Mouse (Mus musculus): Measurements from ENCODE around the gene Fam155a.

Fam155a gene

GRCm38 (mm10) chr8:9274117-9274516 is 496.8 kb downstream of the Fam155a start:
- CTCF ChIA-PET: no interaction called here

GRCm38 (mm10) chr8:9264378-9264777 is 506.6 kb downstream of the Fam155a start:
- CTCF ChIA-PET: no interaction called here

- CTCF ChIA-PET: no interaction called here
These were observed 509.4 kb downstream of the Fam155a start for GRCm38 (mm10) chr8:9261527-9261926.

DNA sequence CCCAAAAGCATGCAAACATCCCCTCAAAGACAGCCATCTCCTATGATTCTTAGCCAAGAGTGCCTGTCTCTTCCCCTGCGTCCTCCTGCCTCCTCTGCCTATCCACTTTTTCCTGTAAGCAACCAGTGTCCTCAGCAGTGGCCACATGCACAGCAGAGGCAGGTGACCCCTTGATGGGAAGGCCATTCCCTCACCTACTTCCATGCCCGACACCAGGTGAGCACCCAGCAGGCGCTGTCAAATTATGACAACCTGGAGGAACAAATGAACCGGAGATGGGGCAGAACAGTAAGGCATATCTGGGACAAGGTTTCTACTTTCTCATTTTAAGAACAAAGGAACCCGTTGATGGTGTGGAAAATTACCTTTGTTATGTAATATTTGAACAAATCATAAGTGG is 515.6 kb downstream of the Fam155a start:
- CTCF ChIA-PET: no interaction called here

- CTCF ChIA-PET: no interaction called here
These were observed 518.0 kb downstream of the Fam155a start for GRCm38 (mm10) chr8:9252991-9253390.

GRCm38 (mm10) chr8:9248109-9248821 is 522.7 kb downstream of the Fam155a start:
- CTCF ChIA-PET: interaction anchor here (0.6 kb wide), 1 partner anchor 456 kb away, joined by 7 read pairs; no protein-coding TSS in a partner anchor

DNA sequence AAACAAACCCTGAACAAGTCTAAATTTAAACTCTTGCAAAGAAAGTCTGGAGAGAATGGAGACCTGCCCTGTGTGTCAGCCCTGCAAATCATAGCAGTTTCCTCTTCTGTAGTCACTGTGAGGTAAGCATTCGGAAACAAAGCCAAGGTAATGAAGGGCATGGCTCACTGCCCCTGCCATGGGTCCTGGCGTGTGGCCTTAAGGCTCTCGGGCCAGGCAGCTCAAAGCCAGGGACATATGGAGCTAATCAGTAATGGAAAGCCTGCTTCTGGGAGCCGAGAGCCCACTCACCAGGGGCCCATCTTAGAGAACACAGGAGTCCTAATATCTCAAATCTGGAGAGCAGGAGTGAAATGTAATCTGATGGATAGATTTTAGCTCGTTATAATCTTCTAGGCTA is 525.0 kb downstream of the Fam155a start:
- CTCF ChIA-PET: no interaction called here

- CTCF ChIA-PET: no interaction called here
These were observed 530.0 kb downstream of the Fam155a start for GRCm38 (mm10) chr8:9240996-9241395.

DNA sequence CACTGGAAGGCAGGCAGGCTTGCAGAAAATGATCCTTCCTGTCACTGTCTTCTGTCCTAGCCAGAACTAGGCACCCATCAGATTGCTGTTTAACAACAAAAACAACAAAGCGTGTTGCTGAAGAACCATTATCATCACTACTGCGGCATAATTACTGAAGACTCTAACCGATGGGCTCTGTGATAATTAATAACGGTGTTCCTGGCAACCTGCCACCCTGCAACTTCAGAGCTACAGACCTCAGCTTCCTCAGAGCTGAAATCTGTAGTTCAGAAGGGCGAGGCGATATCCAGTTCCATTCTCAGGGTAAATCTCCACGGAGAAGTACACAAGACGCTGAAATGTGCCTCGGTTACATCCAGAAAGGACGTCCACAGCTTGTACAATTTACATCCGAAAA is 531.2 kb downstream of the Fam155a start:
- CTCF ChIA-PET: no interaction called here

DNA sequence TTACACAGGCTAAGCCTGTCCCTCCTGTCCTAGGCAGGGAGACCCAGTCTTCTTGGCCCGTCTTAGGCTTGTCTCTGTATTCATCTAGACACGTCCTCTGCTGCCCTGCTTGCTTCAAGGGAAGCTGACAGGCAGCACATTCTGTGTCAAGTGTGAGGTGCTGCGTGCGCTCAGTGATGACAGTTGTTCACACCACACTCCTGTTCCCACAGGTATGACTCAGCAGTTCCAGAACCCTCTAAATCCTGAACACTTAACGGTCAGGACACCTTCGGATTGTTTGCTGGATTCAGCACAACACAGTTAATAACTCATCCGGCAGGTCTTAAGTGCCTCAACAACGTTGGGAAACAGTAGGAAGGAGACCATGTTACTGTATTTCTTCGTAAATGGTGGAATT is 532.0 kb downstream of the Fam155a start:
- CTCF ChIA-PET: no interaction called here

DNA sequence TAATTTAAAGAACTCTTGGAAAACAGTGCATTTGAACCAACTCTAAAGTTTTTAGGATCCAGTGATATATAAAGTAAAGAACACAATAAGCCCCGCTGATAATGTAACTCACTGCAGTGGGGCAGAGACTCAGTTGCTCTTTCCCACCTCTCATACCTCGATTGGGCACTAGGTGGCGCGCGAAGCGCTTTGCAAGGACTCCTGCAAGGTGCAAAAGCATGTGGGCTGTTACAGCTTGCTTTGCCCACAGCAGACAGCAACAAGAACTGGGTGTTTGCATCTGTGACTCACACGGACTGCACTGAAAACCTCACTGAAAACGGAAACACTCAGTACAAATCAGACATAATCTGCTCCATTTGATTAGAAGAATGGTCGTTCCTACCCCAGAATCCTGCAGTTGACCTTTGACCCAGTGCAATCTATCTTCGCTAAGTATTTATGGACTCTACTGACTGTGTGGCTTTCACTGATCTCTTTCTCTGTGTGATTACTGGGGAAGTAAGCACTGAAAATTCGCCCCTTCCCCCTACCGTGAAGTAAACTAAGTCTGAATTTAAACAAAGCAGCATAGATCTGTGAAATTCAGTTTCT is 537.5 kb downstream of the Fam155a start:
- CTCF ChIA-PET: no interaction called here

DNA sequence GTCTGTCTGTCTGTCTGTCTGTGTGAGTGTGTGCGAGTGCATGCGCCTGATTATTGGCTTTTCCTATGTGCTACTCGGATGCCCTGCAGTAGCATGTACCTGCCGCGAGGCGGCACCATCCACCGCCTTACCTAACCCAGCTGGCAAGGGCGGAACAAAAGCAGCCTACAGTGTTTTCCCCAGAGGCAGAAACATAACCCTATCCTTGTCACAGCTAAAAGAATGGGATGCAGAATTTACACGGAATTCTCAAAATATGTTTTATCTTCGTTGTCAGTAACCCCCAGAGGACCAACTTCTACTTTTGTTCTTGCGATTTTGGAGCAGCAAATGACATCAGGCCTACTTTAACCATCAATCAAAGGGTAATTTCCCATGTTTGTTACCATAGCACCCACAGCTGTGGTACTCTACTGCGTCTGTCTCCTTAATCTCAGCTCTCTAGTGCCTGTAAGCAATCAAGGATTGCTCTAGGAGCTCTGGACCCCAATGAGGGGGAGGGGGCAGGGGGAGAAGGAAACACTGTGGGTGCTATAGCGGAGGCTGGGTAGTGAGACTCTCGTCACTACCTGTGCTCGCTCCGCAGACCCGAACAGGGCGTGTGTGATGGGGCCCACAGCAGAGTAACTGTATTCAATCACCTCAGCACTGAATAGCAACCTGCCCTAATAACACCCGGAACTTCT is 543.0 kb downstream of the Fam155a start:
- CTCF ChIA-PET: no interaction called here

- CTCF ChIA-PET: no interaction called here
These were observed 544.2 kb downstream of the Fam155a start for GRCm38 (mm10) chr8:9226767-9227166.

DNA sequence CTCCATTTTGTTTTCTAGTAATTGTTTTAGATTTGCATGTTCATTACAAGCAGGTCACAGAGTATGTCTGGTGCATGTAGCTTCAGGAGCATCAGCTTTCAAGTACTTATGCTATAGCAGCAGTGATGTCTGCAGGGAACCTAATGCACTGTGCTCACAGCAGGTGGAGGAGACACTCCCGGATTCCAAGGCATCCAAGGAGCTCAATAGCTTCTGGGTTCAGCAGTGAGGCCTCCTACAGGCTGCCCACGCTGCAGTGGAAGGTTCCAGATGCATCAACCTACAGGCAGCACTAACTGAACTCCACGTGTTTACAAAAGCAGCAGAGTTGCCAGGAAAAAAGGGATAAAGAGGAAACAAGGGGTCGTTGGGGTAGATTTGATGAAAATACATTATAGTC is 559.2 kb downstream of the Fam155a start:
- CTCF ChIA-PET: no interaction called here

DNA sequence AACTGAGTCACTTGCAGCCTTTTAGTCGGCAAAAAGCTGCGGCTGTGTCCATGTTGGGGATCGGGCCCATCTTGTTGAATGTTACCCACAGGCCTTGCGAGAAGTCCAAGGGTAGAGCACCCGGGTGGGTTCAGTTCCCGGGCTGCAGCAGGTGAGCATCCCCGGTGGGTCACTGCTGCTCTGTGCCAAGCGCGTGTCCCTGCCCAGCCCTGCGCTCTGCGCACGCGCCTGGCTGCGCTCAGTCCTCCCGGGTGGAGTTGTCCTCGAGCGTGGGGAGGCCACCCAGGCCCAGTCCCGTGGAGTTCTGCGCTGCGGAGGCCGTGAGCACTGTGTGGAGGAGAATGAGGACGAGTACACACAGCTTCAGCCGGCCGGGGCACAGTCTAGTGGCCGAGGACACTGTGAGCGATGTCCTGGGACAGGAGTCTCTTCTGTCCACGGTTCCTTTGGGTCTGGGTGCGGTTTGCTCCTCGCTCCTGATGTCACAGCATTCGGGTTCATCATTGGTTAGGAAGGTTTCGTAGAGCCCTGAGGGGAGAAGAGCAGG is 563.4 kb downstream of the Fam155a start:
- CTCF ChIA-PET: no interaction called here

DNA sequence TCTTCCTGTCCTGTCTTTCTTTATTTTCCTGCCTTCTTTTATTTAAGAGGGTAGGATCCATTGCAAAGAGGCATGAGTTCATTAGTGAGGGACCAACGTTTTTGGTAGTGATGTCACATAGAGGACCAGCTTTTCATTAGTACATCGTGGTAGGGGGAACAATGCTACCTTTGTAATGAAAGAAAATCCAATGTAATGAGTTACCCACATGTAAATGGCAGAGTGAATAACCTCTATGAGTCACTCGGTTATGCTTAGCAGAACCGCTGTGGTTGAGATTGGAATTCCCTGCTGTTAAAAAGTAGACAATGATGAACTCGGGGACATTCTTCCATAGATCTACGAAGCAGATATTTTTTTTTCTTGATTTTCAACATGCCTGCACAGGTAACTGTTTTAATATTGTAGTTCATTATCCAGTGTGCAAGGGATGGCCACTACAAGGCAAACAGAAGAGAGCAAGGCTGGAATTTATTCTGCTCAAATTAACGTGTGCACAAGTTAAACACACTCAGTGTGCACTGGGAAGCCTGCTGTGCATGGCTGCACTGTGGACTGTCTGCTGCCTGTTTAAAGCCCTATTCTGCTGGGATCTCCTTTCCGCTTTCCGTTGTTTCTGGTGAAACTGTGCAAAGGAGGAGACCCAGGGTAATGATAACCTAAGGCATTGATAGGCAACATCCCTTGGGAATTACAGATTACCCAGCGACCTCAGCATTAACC is 566.5 kb downstream of the Fam155a start:
- CTCF ChIA-PET: no interaction called here

DNA sequence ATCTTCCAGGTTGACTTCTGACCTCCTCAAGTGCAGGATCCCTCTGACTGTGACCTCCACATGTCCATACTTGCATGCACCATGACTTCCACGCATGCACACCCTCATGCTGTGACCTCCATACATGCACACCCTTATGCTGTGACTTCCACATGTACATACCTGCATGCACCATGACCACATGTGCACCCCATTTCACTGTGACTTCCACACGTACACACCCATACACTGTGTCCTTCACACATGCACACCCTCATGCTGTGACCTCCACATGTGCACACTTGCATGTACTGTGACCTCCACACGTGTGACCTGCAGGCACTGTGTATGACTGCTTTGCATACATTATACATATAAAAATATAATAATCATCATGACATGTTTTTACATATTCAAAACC is 570.9 kb downstream of the Fam155a start:
- CTCF ChIA-PET: no interaction called here

GRCm38 (mm10) chr8:9191682-9192081 is 579.3 kb downstream of the Fam155a start:
- CTCF ChIA-PET: no interaction called here

DNA sequence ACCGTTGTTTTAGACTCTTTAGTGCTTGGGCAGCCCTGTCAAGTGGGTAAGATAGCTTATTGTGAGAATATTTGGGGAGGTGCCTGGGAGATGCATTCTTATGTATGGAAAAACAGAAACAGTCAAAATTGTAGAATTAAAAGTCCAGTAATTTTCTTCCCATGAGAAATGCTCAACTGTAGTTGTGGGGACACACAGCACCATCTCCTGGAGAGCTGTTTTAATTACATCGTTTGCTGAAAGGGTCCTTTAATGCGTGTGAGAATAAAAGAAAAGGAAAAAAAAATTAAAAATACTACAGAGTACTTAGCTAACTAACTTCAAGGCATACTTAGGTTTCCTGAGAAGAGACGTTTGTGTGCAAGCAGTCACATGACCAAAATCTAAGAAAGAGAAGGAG is 582.3 kb downstream of the Fam155a start:
- CTCF ChIA-PET: no interaction called here

GRCm38 (mm10) chr8:9185200-9185599 is 585.8 kb downstream of the Fam155a start:
- CTCF ChIA-PET: no interaction called here

GRCm38 (mm10) chr8:9182461-9182860 is 588.5 kb downstream of the Fam155a start:
- CTCF ChIA-PET: no interaction called here

DNA sequence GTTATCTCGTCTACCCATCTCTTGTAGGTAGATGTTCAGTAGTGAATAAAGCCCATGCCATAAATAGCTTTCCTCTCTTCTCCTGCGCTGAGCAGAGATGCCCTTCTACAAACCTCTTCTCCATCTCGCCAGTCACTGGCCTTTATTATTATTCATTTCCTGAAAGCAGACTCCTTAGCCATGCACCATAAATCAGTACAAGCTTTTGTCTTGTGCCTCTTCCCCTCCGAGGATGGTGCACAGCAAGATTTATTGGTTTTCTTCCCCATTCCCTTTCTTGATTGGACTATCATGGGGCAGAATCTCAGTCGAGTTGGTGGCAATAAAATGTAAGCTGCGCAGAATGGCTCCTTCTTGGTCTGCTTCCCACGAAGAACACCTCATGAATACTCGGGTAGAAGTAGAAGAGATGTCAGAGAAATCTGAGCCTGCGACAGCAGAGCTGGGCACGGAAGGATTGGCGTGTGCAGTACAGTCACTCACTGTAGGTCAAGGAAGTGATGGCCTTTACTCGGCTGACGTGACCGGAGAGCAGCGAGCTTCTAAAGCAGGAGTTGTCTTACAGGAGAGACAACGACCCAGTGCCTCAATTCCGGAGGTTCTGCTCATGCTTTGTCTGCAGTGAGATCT is 590.2 kb downstream of the Fam155a start:
- CTCF ChIA-PET: no interaction called here

All from spleen, embryonic (tissue).